Mouse (Mus musculus) left cerebral cortex, adult 9 months (tissue): ENCODE data around the gene Lypla2.
"Not testable (repeated sequence)": the region's sequence is repeated elsewhere in the genome, so short reads cannot be mapped to it uniquely, and the experiment has no call there.

Experiments used
- DNase-seq, 2 experiments: peaks; one replicate each; pipeline ENCODE4 v3.0.0; 2022; ENCODE audit warnings: low spot score in 2 of 2

Gene Lypla2

GRCm38 (mm10) chr4:135972556-135972906 lies at the start of gene Lypla2:
Gene Lypla2, minus strand, starts transcription at chr4:135972626.
- DNase-seq: peak; percentile 70 to 91

GRCm38 (mm10) chr4:136021549-136022047 lies 49.2 kb upstream of the Lypla2 start, which contains the start of gene Eloa:
Gene Eloa, minus strand, starts transcription at chr4:136021763.
- DNase-seq: peak; percentile 96 to 99

GRCm38 (mm10) chr4:136020743-136021548 lies 48.5 kb upstream of the Lypla2 start:
- DNase-seq: no peak

GRCm38 (mm10) chr4:136016059-136016602 lies 43.7 kb upstream of the Lypla2 start:
- DNase-seq: no peak

GRCm38 (mm10) chr4:136010586-136010985 lies 38.2 kb upstream of the Lypla2 start:
- DNase-seq: no peak

GRCm38 (mm10) chr4:136008782-136009447 lies 36.5 kb upstream of the Lypla2 start:
- DNase-seq: no peak

- no peak for DNase-seq
These were observed 34.4 kb upstream of the Lypla2 start for GRCm38 (mm10) chr4:136006821-136007220.

- no peak for DNase-seq
These were observed 32.5 kb upstream of the Lypla2 start for GRCm38 (mm10) chr4:136004921-136005320.

GRCm38 (mm10) chr4:136004107-136004675 lies 31.8 kb upstream of the Lypla2 start:
- no peak for DNase-seq

- DNase-seq: no peak
These were observed 22.7 kb upstream of the Lypla2 start for GRCm38 (mm10) chr4:135995118-135995517.

- no peak for DNase-seq
These were observed 21.5 kb upstream of the Lypla2 start for GRCm38 (mm10) chr4:135993941-135994340.

GRCm38 (mm10) chr4:135987714-135988113 lies 15.3 kb upstream of the Lypla2 start:
- DNase-seq: no peak

- DNase-seq: peak; percentile 82 to 93
These were observed 14.7 kb upstream of the Lypla2 start, which contains the start of gene Pithd1 for GRCm38 (mm10) chr4:135986943-135987710. Gene Pithd1, minus strand, starts transcription at chr4:135987264.

- no peak for DNase-seq
These were observed 14.0 kb upstream of the Lypla2 start for GRCm38 (mm10) chr4:135986301-135986942.

- no peak for DNase-seq
These were observed 13.3 kb upstream of the Lypla2 start for GRCm38 (mm10) chr4:135985769-135986168.

- DNase-seq: no peak
These were observed 12.8 kb upstream of the Lypla2 start for GRCm38 (mm10) chr4:135985193-135985592.

GRCm38 (mm10) chr4:135984556-135984955 lies 12.1 kb upstream of the Lypla2 start:
- no peak for DNase-seq

GRCm38 (mm10) chr4:135981524-135982063 lies 9.2 kb upstream of the Lypla2 start:
- peak in 1 of 2 experiments; percentile 80 for DNase-seq

- not testable (repeated sequence) for DNase-seq
These were observed 7.8 kb upstream of the Lypla2 start for GRCm38 (mm10) chr4:135980223-135980622.

- no peak for DNase-seq
These were observed 3.7 kb upstream of the Lypla2 start for GRCm38 (mm10) chr4:135976146-135976545.
